Mouse (Mus musculus): ENCODE results near the gene Tango6. TPM values are rescaled to one million over a fixed set of nuclear protein-coding genes. Genes with fewer than 3 reads are reported as not detected.

Tango6 gene
- total and polyA plus RNA-seq, 3 experiments: 2.9 to 6.4 (median 4.5) TPM

DNA sequence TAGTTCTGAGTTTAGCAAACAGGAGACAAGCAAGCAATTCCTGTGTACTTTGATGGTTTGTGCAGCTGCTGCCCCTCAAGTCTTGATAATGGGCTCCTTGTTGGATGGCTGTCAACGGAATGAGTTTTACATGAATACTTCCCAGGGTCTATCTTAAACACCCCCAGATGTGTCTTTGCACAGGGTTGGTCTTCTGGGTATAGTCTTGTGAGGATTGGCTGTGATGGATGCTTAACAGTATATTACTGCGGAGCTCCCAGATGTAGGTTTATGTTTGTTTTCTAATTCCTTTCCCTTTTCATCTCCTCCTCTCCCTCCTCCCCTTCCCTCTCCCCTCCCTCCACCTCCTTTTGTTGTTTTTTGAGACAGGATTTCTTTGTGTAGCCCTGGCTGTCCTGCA is 10.1 kb upstream of the Tango6 start:
- Histone ChIP-seq H3K4me3 (replicated peaks in 1 of 3; ENCODE audit: low read depth in 2 of 3, low read length in 2 of 3, poor library complexity in 1 of 3) (no peak overlapping the region), H3K79me2 (replicated peaks; ENCODE audit: control insufficient read depth, extremely low read depth, insufficient read depth, poor library complexity, severe bottlenecking) (no peaks in the 10 kb centered on the region), H3K9ac (ENCODE audit: insufficient read depth, low read depth) (no peak overlapping the region), H3K27me3 (replicated peaks) (no peaks in the 10 kb centered on the region), H3K9me3 (replicated peaks; ENCODE audit: low read length) (no peaks in the 10 kb centered on the region), H3K4me1 (ENCODE audit: control insufficient read depth in 1 of 2, insufficient read depth in 2 of 2) (peaks cover 4 to 14% of the 10 kb centered on the region in 2 experiments; a peak in 3 of 4 replicates), H3K4me2 (ENCODE audit: insufficient read depth, low read depth, poor library complexity, severe bottlenecking) (no peak overlapping the region), H3K27ac (ENCODE audit: insufficient read depth, low read depth) (no peak overlapping the region), H3K36me3 (replicated peaks in 1 of 2; ENCODE audit: control insufficient read depth in 1 of 2, insufficient read depth in 1 of 2, low read length in 1 of 2) (no peaks in the 10 kb centered on the region)
- in situ Hi-C loops (cut with MboI; ENCODE audit: low pct_ligation_motif_present, low pct_unique_long_range_greater_than_20kb, low sequenced_read_pairs): no loop called here
- TF ChIP-seq MEF2A (IDR thresholded peaks at IDR 0.05; ENCODE audit: borderline replicate concordance, low read depth, low read length) (no peak), UBTF (IDR thresholded peaks at IDR 0.05; ENCODE audit: low read depth, low read length) (no peak), SMC3 (IDR thresholded peaks at IDR 0.05; ENCODE audit: low read depth, low read length) (no peak), TBP (conservative IDR thresholded peaks at IDR 0.05; ENCODE audit: low read depth, low read length) (no peak), CHD2 (IDR thresholded peaks at IDR 0.05; ENCODE audit: low read length) (no peak), MAX (IDR thresholded peaks at IDR 0.05; ENCODE audit: low read length) (no peak), POLR2A (IDR thresholded peaks at IDR 0.05; ENCODE audit: low read depth, low read length) (no peak), NRF1 (IDR thresholded peaks at IDR 0.05; ENCODE audit: low read depth, low read length) (no peak), E2F4 (IDR thresholded peaks at IDR 0.05; ENCODE audit: insufficient replicate concordance, low read depth, low read length) (no peak), NELFE (IDR thresholded peaks at IDR 0.05; ENCODE audit: low read depth, low read length) (no peak), EP300 (IDR thresholded peaks at IDR 0.05; ENCODE audit: low read length) (no peak), ELF1 (IDR thresholded peaks at IDR 0.05; ENCODE audit: low read depth, low read length) (no peak), IRF4 (IDR thresholded peaks at IDR 0.05; ENCODE audit: low read depth, low read length) (no peak), ZNF384 (IDR thresholded peaks at IDR 0.05; ENCODE audit: low read depth, low read length) (no peak), GABPA (IDR thresholded peaks at IDR 0.05; ENCODE audit: insufficient replicate concordance, low read depth, low read length) (no peak)
- no peak for DNase-seq (ENCODE audit: extremely low read depth)
- dilution Hi-C loops (cut with MboI; ENCODE audit: extremely low pct_ligation_motif_present, extremely low pct_unique_long_range_greater_than_20kb, low sequenced_read_pairs): no loop called here

DNA sequence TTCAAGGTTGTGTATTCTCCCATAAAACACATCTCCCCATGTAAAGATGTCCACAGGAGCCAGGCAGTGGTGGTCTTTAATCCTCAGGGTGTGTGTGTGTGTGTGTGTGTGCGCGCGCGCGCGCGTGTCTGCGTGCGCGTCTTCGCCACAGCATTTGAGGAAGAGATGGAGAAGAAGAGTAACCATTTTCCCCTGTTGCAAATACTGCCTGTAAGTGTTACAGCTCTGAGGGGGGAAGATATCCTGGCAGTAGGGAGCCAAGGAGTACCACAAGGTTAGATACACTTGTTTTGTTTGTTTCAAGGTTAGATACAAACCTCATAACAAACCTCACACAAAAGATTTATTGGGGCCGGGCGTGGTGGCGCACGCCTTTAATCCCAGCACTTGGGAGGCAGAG is 8.6 kb upstream of the Tango6 start:
- H3K27ac ChIP-seq (ENCODE audit: insufficient read depth, low read depth): no peak overlapping the region
- H3K9ac ChIP-seq (ENCODE audit: insufficient read depth, low read depth): no peak overlapping the region
- dilution Hi-C loops (cut with MboI; ENCODE audit: extremely low pct_ligation_motif_present, extremely low pct_unique_long_range_greater_than_20kb, low sequenced_read_pairs): no loop called here

More for the DNA sequence above, 8.6 kb upstream of the Tango6 start:
- in situ Hi-C loops (cut with MboI; ENCODE audit: low pct_ligation_motif_present, low pct_unique_long_range_greater_than_20kb, low sequenced_read_pairs): no loop called here
- no peak for TF ChIP-seq MXI1 (IDR thresholded peaks at IDR 0.05; ENCODE audit: low read depth, low read length)
- no peak for TF ChIP-seq NRF1 (IDR thresholded peaks at IDR 0.05; ENCODE audit: low read depth, low read length)
- TF ChIP-seq USF1 (IDR thresholded peaks at IDR 0.05; ENCODE audit: low read depth, low read length): no peak
- TF ChIP-seq CHD2 (IDR thresholded peaks at IDR 0.05; ENCODE audit: low read length): no peak
- no peak for TF ChIP-seq MYC (IDR thresholded peaks at IDR 0.05; ENCODE audit: low read depth, low read length)
- TF ChIP-seq NELFE (IDR thresholded peaks at IDR 0.05; ENCODE audit: low read depth, low read length): no peak
- H3K27me3 ChIP-seq (replicated peaks): no peaks in the 10 kb centered on the region
- H3K36me3 ChIP-seq (replicated peaks in 1 of 2; ENCODE audit: control insufficient read depth in 1 of 2, insufficient read depth in 1 of 2, low read length in 1 of 2): no peaks in the 10 kb centered on the region
- no peak for DNase-seq (ENCODE audit: extremely low read depth)
- H3K9me3 ChIP-seq (replicated peaks; ENCODE audit: low read length): no peaks in the 10 kb centered on the region
- H3K4me3 ChIP-seq (replicated peaks in 1 of 3; ENCODE audit: low read depth in 2 of 3, low read length in 2 of 3, poor library complexity in 1 of 3): no peak overlapping the region
- no peak overlapping the region for H3K4me2 ChIP-seq (ENCODE audit: insufficient read depth, low read depth, poor library complexity, severe bottlenecking)
- H3K4me1 ChIP-seq (ENCODE audit: control insufficient read depth in 1 of 2, insufficient read depth in 2 of 2): peaks cover 4 to 14% of the 10 kb centered on the region in 2 experiments; a peak in 3 of 4 replicates
- H3K79me2 ChIP-seq (replicated peaks; ENCODE audit: control insufficient read depth, extremely low read depth, insufficient read depth, poor library complexity, severe bottlenecking): no peaks in the 10 kb centered on the region

Data from CH12.LX (cell line).